In the genomic region with DNA sequence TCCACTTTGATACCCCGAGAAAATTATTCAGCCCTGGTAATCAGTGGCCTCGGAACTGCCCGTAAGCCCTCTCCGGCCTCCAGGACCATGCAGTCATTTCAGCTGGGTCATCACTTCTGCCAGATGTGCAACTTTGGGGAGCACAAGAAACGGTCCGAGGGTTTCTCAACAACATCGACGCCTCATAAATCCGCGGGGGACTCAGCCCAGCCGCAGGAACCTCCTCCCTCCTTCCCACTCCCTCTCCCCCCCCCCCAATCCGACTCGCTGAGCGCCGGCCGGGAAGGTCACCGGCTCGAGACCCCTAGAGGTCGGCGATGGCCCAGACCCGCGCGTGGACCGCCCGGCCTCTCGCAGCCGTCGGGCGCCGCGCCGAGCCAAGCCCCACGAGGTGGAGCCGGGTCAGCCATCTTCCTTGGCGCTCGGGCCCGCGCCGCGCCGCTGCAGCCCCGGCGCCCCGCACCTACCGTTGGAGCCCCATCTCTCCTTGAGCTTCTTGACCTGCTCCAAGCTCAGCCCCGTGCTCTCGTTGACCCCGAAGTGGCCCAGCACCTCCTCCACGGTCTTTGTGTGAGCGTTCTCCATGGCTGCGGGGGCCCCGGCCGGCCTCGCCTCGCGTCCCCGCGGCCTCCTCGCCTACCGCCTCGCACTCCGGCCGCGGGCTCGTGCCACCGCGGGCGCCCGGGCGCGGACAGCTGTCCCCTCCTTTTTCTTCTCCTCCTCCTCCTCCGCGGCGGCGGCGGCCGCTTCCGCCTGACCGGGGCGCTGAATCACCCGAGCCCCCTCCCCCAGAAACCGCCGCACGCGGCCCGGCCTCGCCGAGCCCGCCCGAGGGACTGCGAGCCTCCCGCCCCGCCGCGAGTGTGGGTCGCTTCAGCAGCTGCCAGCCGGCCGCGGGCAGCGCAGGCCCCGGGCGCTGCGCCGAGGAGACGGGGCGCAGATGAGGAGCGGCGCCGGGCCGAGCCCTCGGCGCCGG, we compare ENCODE assay signal across 8 mouse cellular contexts. TPM values are rescaled to one million over a fixed set of nuclear protein-coding genes. Genes with fewer than 3 reads are reported as not detected.
DNase-seq lines count a peak whose midpoint lies in the region; ATAC-seq and TF ChIP-seq lines count a peak whose summit lies in the region.

No protein-coding gene starts in this region.

- peak; percentile 54 for TF ChIP-seq POLR2A in heart, adult 2 months (IDR thresholded peaks at IDR 0.05; ENCODE audit: insufficient read depth, low read depth, low read length)
- no peak for TF ChIP-seq POLR2A in testis, adult 2 months (IDR thresholded peaks at IDR 0.05; ENCODE audit: control insufficient read depth, low read depth, low read length)

- peaks cover 4% of the 10 kb centered on the region for H3K4me1 ChIP-seq in heart, adult 2 months (ENCODE audit: control insufficient read depth, insufficient read depth, low read length)
- peaks cover 40% of the 10 kb centered on the region for H3K4me1 ChIP-seq in liver, embryonic 13.5 days (replicated peaks)
- H3K4me1 ChIP-seq in testis, adult 2 months (ENCODE audit: control insufficient read depth, insufficient read depth, low read length) = peaks cover 7% of the 10 kb centered on the region

- H3K9me3 ChIP-seq in liver, embryonic 13.5 days (replicated peaks) = peaks cover 2% of the 10 kb centered on the region; the same call in 1 of the 2 replicates

- 0 out of 2 replicates have a peak, but pooled peaks have one; percentile 13 for TF ChIP-seq CTCF in heart, adult 2 months (IDR thresholded peaks at IDR 0.05)
- TF ChIP-seq CTCF in testis, adult 2 months (IDR thresholded peaks at IDR 0.05; ENCODE audit: control insufficient read depth, insufficient read depth, insufficient replicate concordance, low read depth, low read length) = no peak

- no peak for TF ChIP-seq EP300 in heart, adult 2 months (IDR thresholded peaks at IDR 0.05; ENCODE audit: insufficient read depth, low read depth, low read length)

- intact Hi-C loops in heart, adult 2 months (cut with DNase I) = loop anchor here (2.0 to 5.0 kb wide), 3 partner anchors 45 to 276 kb away; partner anchors contain the start of gene Camkk2

- ATAC-seq in liver, embryonic 13.5 days (ENCODE audit: low read depth) = peak; percentile 61

- peak overlapping the region; percentile 95 for H3K9ac ChIP-seq in heart, adult 2 months (ENCODE audit: low read depth, low read length)
- peak overlapping the region; percentile 99 for H3K9ac ChIP-seq in liver, embryonic 13.5 days

- peak overlapping the region; percentile 98 for H3K27ac ChIP-seq in heart, adult 2 months
- peak overlapping the region; percentile 97 for H3K27ac ChIP-seq in liver, embryonic 13.5 days
- H3K27ac ChIP-seq in testis, adult 2 months (ENCODE audit: control insufficient read depth, insufficient read depth, low read depth, low read length) = peak overlapping the region; percentile 93

- H3K79me2 ChIP-seq in heart, adult 2 months (replicated peaks; ENCODE audit: control insufficient read depth, insufficient read depth, low read length) = peaks cover 3% of the 10 kb centered on the region; the same call in 1 of the 2 replicates

- H3K4me2 ChIP-seq in liver, embryonic 13.5 days = peak overlapping the region; percentile 97

- peaks cover 26% of the 10 kb centered on the region for H3K36me3 ChIP-seq in heart, adult 2 months (ENCODE audit: control insufficient read depth, insufficient read depth, low read length)
- H3K36me3 ChIP-seq in liver, embryonic 13.5 days = peaks cover 23% of the 10 kb centered on the region
- no peaks in the 10 kb centered on the region for H3K36me3 ChIP-seq in testis, adult 2 months (ENCODE audit: control insufficient read depth, insufficient read depth, low read length)

- peak overlapping the region; percentile 87 for H3K4me3 ChIP-seq in heart, adult 2 months
- H3K4me3 ChIP-seq in liver, embryonic 13.5 days (replicated peaks) = peak overlapping the region; percentile 97
- H3K4me3 ChIP-seq in testis, adult 2 months (ENCODE audit: control insufficient read depth, low read depth, low read length) = peak overlapping the region; percentile 94

- no peaks in the 10 kb centered on the region for H3K27me3 ChIP-seq in heart, adult 2 months (ENCODE audit: control insufficient read depth, insufficient read depth, low read length)
- peaks cover 13% of the 10 kb centered on the region for H3K27me3 ChIP-seq in liver, embryonic 13.5 days
- H3K27me3 ChIP-seq in testis, adult 2 months (ENCODE audit: control insufficient read depth, insufficient read depth, low read length) = no peaks in the 10 kb centered on the region

- WGBS in heart, adult 2 months = 1% methylated on average over 110 of the region's 113 CpGs
- under 1% methylated on average over 105 of the region's 113 CpGs for WGBS in liver, embryonic 13.5 days (ENCODE audit: insufficient replicate concordance)

- DNase-seq in 416B (ENCODE audit: low read depth) (peak; percentile 71), ZHBTc4 (ENCODE audit: low read depth, low spot score) (peak; percentile 55)
- peak; percentile 74 for DNase-seq in embryo, embryonic 11 days
- DNase-seq in heart, adult 2 months = peak; percentile 78 to 81
- peak; percentile 57 for DNase-seq in kidney, adult 9 months
- peak; percentile 38 for DNase-seq in liver, embryonic 13.5 days
- DNase-seq in naive thymus-derived CD4-positive, alpha-beta T cell, adult 2 months (ENCODE audit: low read depth) = peak; percentile 68

RNA-seq across cellular contexts. Expression of gene Atp2a2, which starts 0.6 kb away (rescaled TPM):
- over 10,000 TPM; 11,796 to 13,259 TPM for total RNA-seq in heart, adult 2 months (2021)
- polyA plus RNA-seq in heart, adult 2 months (2012; rRNA removed) = 3,546 and 6,285 TPM in 2 replicates
- 14.1 and 17.1 TPM in 2 replicates for polyA plus RNA-seq in liver, embryonic 13.5 days (2015; fragmentation: Nextera tagmentation; extraction: Ambion mirVana)
- 49.8 and 55.9 TPM in 2 replicates for polyA plus RNA-seq in testis, adult 2 months (2012; rRNA removed)

Comparison
In these comparisons a context has a peak if more than half of its experiments do, and no peak if none do; other contexts are left out.
1. Peak in every context shown above with its lines: DNase-seq, ATAC-seq, H3K4me3 ChIP-seq and H3K27ac ChIP-seq.
2. RNA of gene Atp2a2, which starts 0.6 kb away (polyA plus RNA-seq): 3,546 to 6,285 TPM in heart, adult 2 months; 49.8 to 55.9 TPM in testis, adult 2 months and 14.1 to 17.1 TPM in liver, embryonic 13.5 days; every median in the first group is over 10 times any median in the second.